Mouse (Mus musculus): ENCODE results near the gene Itpk1.
"Not testable (repeated sequence)": the region's sequence is repeated elsewhere in the genome, so short reads cannot be mapped to it uniquely, and the experiment has no call there.

Gene Itpk1

DNA sequence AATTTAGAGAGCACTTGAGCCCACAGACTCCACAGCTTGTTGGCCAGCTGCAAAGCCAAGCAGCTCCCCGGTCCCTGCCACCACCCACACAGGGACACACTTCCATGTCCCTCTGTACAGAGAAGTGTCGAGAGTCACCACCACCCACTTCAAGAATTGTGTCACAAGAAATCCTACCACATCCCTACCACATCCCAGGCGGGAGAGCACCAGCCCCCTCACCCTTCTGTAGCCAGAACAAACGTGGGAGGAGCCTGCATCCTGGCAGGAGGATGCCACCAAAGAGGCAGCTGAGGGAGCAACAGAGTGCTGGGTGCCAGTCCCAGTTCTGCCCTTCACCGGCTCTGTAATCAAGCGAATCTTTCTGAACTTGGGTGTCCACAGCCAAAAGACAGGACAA is 51.7 kb downstream of the Itpk1 start:
- no peak for DNase-seq

- DNase-seq: no peak
These were observed 52.3 kb downstream of the Itpk1 start for GRCm38 (mm10) chr12:102652420-102652819.

DNA sequence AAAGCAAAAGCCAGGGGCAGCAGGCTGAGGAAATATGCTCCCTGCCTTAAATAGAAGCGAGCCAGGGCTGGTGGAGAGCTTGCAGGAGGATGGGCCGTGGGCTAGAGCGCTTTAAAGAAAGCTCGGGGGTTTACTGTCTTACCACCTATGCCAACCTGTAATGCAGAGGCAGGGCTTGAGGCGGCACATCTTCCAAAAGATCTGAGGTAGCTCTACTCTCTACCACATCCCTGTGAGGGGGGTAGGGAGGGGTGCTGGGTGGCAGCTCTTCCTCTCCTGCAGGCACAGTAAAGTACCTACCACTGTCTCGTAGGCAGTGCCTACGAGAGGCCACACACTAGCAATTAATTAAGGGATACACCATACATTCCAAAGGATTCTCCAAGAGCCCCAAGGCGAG is 52.9 kb downstream of the Itpk1 start:
- DNase-seq: no peak

GRCm38 (mm10) chr12:102651401-102651800 is 53.3 kb downstream of the Itpk1 start:
- DNase-seq: no peak

DNA sequence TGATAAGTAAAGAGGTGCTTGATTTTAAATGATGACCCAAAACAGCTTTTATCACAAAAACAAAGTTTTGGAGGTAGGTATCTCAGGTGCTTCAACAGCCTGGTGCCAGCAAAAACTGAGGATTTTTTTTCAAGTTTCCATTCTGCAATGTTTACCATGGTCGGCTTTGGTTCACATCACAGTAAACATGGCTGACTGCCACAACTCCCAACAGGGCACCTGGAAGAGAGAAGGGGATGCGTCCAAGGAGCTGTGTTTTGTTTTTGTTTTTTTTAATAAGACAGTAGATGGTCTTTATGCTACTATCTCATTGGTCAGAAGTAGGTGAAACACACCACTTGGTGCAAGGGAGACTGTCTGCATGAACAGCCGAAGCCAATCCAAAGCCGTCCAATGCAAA is 54.1 kb downstream of the Itpk1 start:
- no peak for DNase-seq

DNA sequence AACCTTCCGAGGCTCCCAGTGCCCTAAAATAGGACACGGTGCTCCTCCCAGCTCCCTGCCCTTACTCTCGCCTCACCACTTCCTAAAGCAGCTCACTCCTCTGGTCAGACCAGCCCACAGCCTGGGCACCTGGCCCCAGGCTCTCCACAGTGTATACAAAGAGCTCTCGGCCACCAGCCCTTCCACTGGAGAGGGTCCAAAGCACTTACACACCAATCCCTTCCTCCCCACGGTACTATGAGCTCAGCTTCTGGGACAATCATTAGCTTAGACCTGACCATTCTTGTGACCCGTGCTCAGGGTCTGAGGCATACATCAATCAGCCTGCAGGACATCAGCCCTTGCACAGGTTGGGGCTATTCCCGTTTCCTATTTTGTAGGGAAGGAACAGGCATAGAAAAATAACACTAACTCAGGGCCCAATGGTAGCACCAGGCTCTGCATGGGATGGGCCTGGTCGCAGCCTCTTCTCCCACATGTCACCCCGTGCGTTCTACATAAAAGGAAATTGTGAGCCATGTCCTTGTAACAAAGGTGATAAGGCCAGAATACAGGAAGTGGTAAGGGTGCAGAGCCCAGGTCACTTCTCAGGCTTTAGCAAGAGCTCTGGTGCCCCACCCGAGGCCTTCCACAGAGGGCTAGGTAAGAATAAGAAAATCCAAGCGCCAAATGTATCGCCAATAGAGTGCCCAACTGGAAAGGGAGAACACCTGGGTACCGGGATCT is 56.7 kb downstream of the Itpk1 start:
- peak; percentile 76 to 91 for DNase-seq

- DNase-seq: peak; percentile 41 to 81
These were observed 58.0 kb downstream of the Itpk1 start for GRCm38 (mm10) chr12:102646586-102647260.

DNA sequence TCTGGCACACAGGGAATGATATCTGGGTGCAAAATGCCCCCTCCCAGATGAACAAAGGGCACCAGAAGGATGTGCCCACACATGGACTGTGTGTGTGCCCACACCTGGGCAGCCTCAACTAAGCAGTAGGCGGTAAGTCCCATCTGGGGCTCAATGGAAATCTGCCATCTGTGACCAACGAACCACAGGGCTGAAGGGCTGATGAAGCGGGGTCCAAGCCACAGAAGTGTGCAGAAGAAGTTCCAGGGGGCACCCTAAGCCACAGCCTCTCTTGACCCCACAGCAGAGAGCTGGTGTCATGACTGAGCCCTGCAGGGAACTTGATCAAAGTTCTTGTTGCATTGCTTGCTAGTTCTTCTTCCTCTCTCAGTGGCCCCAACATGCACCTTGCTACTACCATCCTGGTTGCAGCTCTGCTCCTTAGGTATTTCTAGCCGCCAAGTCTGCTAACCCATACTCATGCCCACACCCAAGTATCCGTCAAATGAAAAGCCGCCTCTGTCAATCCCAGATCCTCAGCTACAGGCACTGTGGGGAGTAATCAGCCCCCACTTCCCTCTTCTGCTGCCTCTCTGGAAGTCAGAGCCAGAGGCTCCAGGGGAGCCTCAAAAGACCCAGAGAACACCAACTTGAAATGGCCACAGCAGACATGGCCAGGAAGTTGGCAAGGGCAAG is 58.7 kb downstream of the Itpk1 start:
- DNase-seq: no peak

DNA sequence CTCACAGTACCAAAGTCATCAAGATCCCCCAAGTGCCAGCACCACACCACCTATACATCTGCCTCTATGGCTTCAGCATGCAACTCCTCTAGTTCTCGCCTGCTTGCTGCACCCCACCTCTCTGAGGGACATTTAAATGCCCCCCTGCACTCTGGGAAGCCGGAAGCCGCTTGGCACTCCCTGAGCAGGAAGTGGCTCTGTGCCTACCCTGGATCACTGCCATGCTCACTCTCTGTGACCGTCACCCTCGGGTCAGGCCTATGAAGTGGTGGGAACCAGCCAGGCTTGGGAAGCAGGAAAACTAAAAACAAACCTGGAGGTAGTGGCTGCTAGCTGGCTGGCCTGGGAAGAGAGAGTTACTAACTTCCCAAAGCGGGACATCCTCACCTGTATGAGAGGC is 61.4 kb downstream of the Itpk1 start:
- DNase-seq: peak; percentile 86 to 91

DNA sequence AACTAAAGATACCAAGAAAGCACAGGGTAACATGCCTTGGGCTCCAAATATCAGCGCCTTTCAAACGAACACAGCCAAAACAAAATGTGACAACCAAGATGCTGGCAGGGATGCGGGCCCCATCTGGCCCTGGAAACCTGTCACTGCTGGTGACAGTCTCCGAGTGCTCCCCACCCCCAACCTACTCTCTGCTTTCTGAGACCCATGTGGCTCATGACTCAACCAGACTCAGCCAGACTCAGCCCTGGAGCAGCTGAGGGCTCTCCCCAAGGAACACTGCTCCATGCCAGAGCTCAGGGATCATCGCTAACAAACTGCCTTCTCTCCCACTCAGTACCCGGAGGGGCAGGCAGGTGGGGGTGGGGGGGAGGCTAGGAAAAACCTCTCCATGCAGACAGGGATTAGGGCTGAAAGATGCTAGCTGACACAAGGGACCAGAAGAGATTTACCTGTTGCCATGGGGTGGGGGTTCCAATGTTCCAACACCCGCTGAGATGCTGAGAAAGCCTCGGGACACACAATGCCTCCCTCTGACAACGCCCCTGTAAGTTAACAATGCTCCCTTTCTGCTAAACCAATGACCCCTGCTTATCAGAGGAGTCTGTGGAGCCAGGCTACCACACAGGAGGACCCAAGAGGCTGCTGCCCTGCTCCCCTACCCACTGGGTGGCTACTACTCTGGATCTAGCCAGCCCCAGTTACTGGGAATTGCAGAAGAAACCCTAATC is 64.1 kb downstream of the Itpk1 start:
- no peak for DNase-seq

DNA sequence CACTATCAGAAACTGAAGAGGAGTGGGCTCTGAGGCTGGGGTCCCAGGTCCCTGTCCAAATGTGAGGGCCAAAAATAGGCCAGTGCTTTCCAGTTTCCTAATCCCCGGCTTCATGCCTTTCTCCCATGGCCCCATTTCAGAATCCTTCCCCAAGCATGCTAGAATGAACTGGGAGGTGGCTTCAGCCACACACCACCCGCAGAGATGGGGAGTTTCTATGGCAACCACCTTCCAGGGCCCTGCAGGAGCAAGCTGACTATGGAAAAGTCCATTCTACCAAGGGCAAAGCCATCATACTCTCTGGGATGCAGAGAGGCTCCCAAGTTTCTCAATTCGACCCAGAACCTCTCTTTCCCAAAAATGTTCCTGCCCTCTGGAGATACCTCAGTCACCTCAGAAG is 65.9 kb downstream of the Itpk1 start:
- DNase-seq: no peak

- no peak for DNase-seq
These were observed 67.5 kb downstream of the Itpk1 start for GRCm38 (mm10) chr12:102637235-102637634.

DNA sequence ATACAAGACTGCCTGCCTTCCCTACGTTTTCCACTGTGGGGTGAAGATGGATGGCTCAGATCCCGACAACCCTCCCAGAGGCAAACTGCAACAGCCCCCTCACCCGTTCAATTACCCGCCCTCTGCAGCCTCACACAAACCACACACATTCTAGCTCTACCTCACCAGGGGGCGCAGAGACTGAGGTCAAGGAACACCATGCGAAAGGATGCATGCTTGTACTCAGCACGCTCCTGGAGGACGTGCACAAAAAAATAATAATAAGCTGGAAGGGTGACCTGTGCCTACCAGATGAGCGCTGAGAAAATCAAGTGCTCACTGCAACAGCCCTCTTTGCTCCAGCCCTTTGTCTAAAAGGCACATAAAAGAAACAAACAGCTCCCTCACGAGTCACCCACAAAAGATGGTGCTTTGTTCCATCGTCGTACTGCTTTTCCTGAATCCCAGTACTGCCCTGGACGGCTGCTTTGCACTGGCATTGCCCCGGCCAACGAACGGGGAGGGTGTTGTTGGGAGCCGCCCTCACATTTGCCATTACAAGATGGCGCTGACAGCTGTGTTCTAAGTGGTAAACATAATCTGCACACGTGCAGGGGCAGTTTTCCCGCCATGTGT is 70.2 kb downstream of the Itpk1 start:
- no peak for DNase-seq

DNA sequence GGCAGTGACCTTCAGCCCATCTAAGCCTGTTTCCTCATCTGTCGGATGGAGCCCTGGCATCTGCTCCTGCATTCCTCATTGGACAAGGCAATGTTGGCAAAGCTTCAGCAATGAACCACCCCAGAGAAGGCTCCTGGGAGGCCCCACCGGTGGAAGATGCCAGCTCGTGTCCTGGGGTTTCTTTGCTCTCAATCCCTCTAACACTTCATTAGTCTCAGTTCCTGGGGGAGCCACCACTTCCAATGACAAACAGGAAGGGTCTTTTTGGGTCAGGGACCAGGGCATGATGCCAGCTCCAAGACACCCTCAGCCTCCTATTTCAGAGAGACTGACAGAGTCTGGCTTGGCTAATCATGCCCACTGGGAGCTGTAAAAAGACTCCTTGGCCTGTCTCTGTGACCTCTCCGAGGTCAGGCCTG is 71.6 kb downstream of the Itpk1 start:
- peak; percentile 77 to 88 for DNase-seq

DNA sequence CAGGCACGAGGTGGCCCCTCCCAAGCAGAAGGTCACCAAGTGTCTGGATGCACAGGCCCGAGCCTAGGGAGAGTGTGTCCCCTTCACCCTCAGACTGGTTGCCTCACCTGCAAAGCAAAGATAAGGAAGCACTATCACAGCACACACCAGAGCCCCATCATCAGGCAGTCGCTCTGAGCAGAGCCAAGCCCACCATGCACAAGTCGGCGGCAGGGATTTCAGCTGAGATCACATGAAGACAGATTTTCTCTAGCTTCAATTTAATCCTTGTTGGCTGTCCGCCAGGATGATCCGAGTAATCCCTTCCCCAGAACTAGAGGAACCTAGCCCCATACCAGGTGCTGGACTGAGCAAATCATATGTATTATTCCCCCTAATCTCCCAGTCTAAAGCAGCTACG is 73.0 kb downstream of the Itpk1 start:
- peak in 1 of 2 experiments; percentile 19 for DNase-seq

DNA sequence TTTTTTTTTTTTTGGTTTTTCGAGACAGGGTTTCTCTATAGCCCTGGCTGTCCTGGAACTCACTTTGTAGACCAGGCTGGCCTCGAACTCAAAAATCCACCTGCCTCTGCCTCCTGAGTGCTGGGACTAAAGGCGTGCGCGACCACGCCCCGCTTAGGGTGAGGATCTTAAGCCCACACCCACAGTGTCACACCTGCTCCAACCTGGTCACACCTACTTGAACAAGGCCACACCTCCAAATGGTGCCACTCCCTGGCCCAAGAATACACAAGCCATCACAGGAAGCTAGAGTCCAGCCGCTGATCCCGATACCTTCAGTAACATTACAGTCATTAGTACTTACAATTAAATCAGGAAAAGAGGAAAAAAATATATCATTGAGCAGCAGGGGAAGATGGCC is 74.3 kb downstream of the Itpk1 start:
- not testable (repeated sequence) for DNase-seq

DNA sequence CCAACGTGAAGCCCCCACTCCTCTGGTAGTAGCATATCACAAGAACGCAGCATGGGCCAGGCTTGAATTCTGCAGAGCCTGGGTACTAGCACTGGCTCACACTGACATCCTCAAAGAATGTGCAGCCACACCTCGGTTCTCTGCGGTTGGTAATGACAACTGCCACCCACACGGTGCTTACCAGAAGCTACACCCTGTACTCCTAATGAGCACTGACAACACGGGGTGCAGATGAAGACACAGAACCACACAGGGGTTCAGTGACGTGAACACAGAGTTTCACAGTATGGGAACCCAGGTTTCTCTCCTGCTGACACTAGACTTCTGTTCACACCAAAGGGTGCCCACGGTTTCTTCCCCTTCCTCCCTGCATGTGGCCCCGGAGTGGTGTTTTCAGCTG is 76.5 kb downstream of the Itpk1 start:
- DNase-seq: no peak

GRCm38 (mm10) chr12:102627545-102627944 is 77.2 kb downstream of the Itpk1 start:
- no peak for DNase-seq

DNA sequence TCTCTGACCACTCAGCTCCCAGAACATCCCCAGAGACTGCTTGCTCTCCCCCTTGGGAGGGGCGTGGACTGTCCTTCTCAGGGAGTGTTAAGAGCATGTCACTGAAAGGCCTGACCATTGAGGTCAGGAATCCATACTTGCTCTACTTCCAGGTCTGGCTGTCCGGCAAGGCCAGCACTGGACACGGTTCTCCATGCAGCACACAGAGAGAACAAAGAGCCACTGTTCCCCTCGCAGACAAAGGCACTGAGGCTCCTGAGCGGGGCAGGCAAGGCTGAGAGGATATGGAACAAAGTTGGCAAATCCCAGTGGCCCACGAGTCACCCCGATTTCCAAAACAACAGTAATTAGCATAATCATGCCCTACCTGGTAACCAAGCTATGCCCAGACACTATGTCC is 77.9 kb downstream of the Itpk1 start:
- no peak for DNase-seq

GRCm38 (mm10) chr12:102625717-102626116 is 79.0 kb downstream of the Itpk1 start:
- no peak for DNase-seq

- DNase-seq: no peak
These were observed 79.6 kb downstream of the Itpk1 start for GRCm38 (mm10) chr12:102625118-102625517.

DNA sequence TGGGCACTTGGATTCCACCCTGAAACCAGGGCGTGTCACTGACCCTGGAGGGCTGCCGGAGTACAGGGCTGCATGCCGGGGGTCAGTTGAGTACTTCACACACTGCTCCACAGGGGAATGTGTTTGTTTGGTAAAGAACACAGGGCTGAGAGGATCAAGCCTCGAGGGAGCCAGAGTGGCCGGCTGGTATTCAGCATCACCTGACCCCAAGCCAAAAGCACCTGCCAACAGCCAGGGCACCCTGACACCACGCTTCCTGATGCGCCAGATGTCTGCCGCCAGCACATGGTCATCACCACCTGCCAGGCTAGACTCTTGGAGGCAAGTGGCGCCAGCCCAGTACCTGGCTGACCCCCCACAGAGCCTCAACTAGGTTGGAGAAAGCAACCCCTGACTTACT is 80.9 kb downstream of the Itpk1 start:
- DNase-seq: peak; percentile 43 to 77

DNA sequence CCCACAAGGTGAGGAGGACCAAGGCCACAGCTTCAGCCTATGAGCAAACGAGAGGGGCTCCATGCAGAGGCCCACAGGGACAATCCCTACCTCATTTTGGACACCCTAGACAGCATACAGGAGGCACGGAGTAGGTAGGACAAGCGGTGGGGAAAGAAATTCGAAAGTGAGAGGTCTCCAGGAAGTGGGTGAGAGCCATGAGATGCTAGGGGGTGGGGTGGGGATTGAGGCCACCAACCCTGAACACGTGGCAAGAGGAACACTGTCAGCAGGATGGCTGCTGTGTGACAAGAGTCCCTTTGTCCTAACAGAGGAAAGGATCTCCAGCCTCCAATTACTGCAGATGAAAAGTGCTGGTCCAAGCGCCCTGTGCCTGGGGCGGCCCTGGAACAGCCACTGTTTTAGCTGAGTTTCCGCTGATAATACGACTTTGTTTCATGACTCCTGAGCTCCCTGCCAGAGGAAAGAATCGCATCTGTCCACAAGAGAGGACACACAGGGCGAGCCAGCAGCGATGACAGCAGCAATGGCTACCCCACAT is 82.4 kb downstream of the Itpk1 start:
- no peak for DNase-seq
